Mouse (Mus musculus) heart, adult 2 months (tissue): ENCODE data around the gene Mrpl19. TPM values are rescaled to one million over a fixed set of nuclear protein-coding genes. Genes with fewer than 3 reads are reported as not detected.

ENCODE experiments used
- DNase-seq, 2 experiments: peaks; one replicate each; pipeline ENCODE4 v3.0.0; 2021
- H3K27ac ChIP-seq: fragments of 200-600 bp; 2 replicates; pipeline ENCODE4 v1.8.1; 2022
- H3K27me3 ChIP-seq: fragments of 200-500 bp; 2 replicates; pipeline ENCODE4 v1.6.1; 2012; ENCODE audit warnings: mild to moderate bottlenecking, low read length, inconsistent platforms, mixed read lengths; ENCODE audit not compliant: control insufficient read depth, insufficient read depth
- H3K36me3 ChIP-seq: fragments of 200-500 bp; 2 replicates; pipeline ENCODE4 v1.6.1; 2012; ENCODE audit warnings: low read length, inconsistent platforms; ENCODE audit not compliant: control insufficient read depth, insufficient read depth
- H3K4me1 ChIP-seq: fragments of 200-500 bp; 2 replicates; pipeline ENCODE4 v1.6.1; 2011; ENCODE audit warnings: low read length; ENCODE audit not compliant: control insufficient read depth, insufficient read depth
- H3K4me3 ChIP-seq: fragments of 200-600 bp; 2 replicates; pipeline ENCODE4 v1.8.1; 2022
- H3K79me2 ChIP-seq: fragments of 200-500 bp; replicated peaks from 2 replicates; pipeline ENCODE4 v1.6.1; 2012; ENCODE audit warnings: mild to moderate bottlenecking, inconsistent platforms, low read length, moderate library complexity, mixed read lengths; ENCODE audit not compliant: control insufficient read depth, insufficient read depth
- H3K9ac ChIP-seq: fragments of 200-500 bp; 2 replicates; pipeline ENCODE4 v1.6.1; 2012; ENCODE audit warnings: low read depth, mild to moderate bottlenecking, control low read depth, inconsistent platforms, low read length, mixed read lengths
- CTCF ChIP-seq: fragments of 200-600 bp; IDR thresholded peaks from 2 replicates; pipeline ENCODE4 v1.8.1; 2022; ENCODE audit warnings: antibody characterized with exemption, mild to moderate bottlenecking, moderate library complexity
- EP300 ChIP-seq: fragments of 200-500 bp; IDR thresholded peaks from 2 replicates; pipeline ENCODE4 v1.6.1; 2011; ENCODE audit warnings: low read depth, low read length, control low read depth; ENCODE audit not compliant: insufficient read depth
- POLR2A ChIP-seq: fragments of 200-500 bp; IDR thresholded peaks from 2 replicates; pipeline ENCODE4 v1.6.1; 2011; ENCODE audit warnings: mild to moderate bottlenecking, low read depth, low read length, control low read depth; ENCODE audit not compliant: insufficient read depth
- WGBS: fragments of 180-500 bp; shearing (Covaris S2); methylation state at CpG from one replicate; pipeline ENCODE4 v1.1.7; 2018; 5-methylcytosine and 5-hydroxymethylcytosine counted together
- intact Hi-C: fragments of 180-260 bp; cut with DNase I; formaldehyde crosslinking; loops from one replicate; pipeline ENCODE4 v1.15.1; 2025
- polyA plus RNA-seq: library from polyadenylated mRNA; depleted of rRNA; stranded (reverse); fragments of >200 nt; gene quantifications from 2 replicates; pipeline ENCODE4 v1.2.3, GENCODE M21; 2012
- total RNA-seq, 2 experiments: library from RNA; stranded (reverse); gene quantifications; 2 replicates each; pipeline ENCODE4 v1.2.3; 2021

Gene Mrpl19
- total and polyA plus RNA-seq, 3 experiments = 5.6 to 40.4 (median 33.7) TPM

GRCm38 (mm10) chr6:81966068-81966544, 348 bp upstream of the Mrpl19 start:
- Histone ChIP-seq H3K27me3 (no peaks in the 10 kb centered on the region), H3K36me3 (no peaks in the 10 kb centered on the region), H3K27ac (no peak overlapping the region; the same call in 1 of the 2 replicates), H3K4me3 (peak overlapping the region; percentile 88), H3K9ac (no peak overlapping the region), H3K4me1 (no peaks in the 10 kb centered on the region), H3K79me2 (no peaks in the 10 kb centered on the region)
- no peak for TF ChIP-seq CTCF
- 55% methylated on average over 2 of the region's 2 CpGs for WGBS
- DNase-seq = no peak
- intact Hi-C loops = loop anchor here (5.0 kb wide), 1 partner anchor 44 kb away; the partner anchor contains the start of gene Gcfc2

GRCm38 (mm10) chr6:81960284-81960683, 5.5 kb downstream of the Mrpl19 start:
- no peaks in the 10 kb centered on the region for H3K27me3 ChIP-seq
- H3K79me2 ChIP-seq = no peaks in the 10 kb centered on the region
- TF ChIP-seq EP300 (no peak), CTCF (peak; percentile 16; the same call in 1 of the 2 replicates)
- no peak overlapping the region for H3K9ac ChIP-seq
- H3K36me3 ChIP-seq = no peaks in the 10 kb centered on the region
- no peak overlapping the region for H3K27ac ChIP-seq
- no peak for DNase-seq
- intact Hi-C loops = no loop called here
- WGBS = 78% methylated on average over 1 of the region's 1 CpGs
- no peak overlapping the region for H3K4me3 ChIP-seq
- H3K4me1 ChIP-seq = no peaks in the 10 kb centered on the region

GRCm38 (mm10) chr6:81959866-81960265, 5.9 kb downstream of the Mrpl19 start:
- TF ChIP-seq POLR2A (no peak), EP300 (no peak), CTCF (no peak)
- H3K36me3 ChIP-seq = no peaks in the 10 kb centered on the region
- H3K27me3 ChIP-seq = no peaks in the 10 kb centered on the region
- H3K9ac ChIP-seq = no peak overlapping the region
- WGBS = 92% methylated on average over 8 of the region's 8 CpGs
- H3K79me2 ChIP-seq = no peaks in the 10 kb centered on the region
- H3K4me1 ChIP-seq = no peaks in the 10 kb centered on the region
- intact Hi-C loops = no loop called here
- no peak overlapping the region for H3K27ac ChIP-seq
- no peak overlapping the region for H3K4me3 ChIP-seq
- no peak for DNase-seq

- intact Hi-C loops = no loop called here
- no peak overlapping the region for H3K9ac ChIP-seq
- H3K4me3 ChIP-seq = no peak overlapping the region
- no peaks in the 10 kb centered on the region for H3K4me1 ChIP-seq
- no peak overlapping the region for H3K27ac ChIP-seq
- H3K27me3 ChIP-seq = no peaks in the 10 kb centered on the region
- TF ChIP-seq CTCF = no peak
- no peak for TF ChIP-seq EP300
- TF ChIP-seq POLR2A = no peak
- peak in 1 of 2 experiments; percentile 8 for DNase-seq
- H3K36me3 ChIP-seq = no peaks in the 10 kb centered on the region
- no peaks in the 10 kb centered on the region for H3K79me2 ChIP-seq
- 82% methylated on average over 11 of the region's 11 CpGs for WGBS
Measured at GRCm38 (mm10) chr6:81957992-81958391, 7.8 kb downstream of the Mrpl19 start.

- Histone ChIP-seq H3K27ac (no peak overlapping the region), H3K9ac (no peak overlapping the region), H3K4me3 (no peak overlapping the region), H3K4me1 (no peaks in the 10 kb centered on the region), H3K36me3 (no peaks in the 10 kb centered on the region), H3K79me2 (no peaks in the 10 kb centered on the region), H3K27me3 (no peaks in the 10 kb centered on the region)
- intact Hi-C loops = no loop called here
- 91% methylated on average over 4 of the region's 4 CpGs for WGBS
- no peak for DNase-seq
- TF ChIP-seq POLR2A (no peak), CTCF (peak; percentile 54), EP300 (no peak)
Measured at GRCm38 (mm10) chr6:81956399-81956798, 9.4 kb downstream of the Mrpl19 start.

GRCm38 (mm10) chr6:81955133-81955532, 10.6 kb downstream of the Mrpl19 start:
- Histone ChIP-seq H3K9ac (no peak overlapping the region), H3K27me3 (no peaks in the 10 kb centered on the region), H3K79me2 (no peaks in the 10 kb centered on the region), H3K36me3 (no peaks in the 10 kb centered on the region), H3K4me1 (no peaks in the 10 kb centered on the region), H3K4me3 (no peak overlapping the region), H3K27ac (no peak overlapping the region)
- DNase-seq = no peak
- intact Hi-C loops = no loop called here
- WGBS = 95% methylated on average over 5 of the region's 5 CpGs
- TF ChIP-seq CTCF = no peak
- no peak for TF ChIP-seq EP300
